Mouse (Mus musculus) MEL (cell line): ENCODE results near the gene Srcin1. TPM values are rescaled to one million over a fixed set of nuclear protein-coding genes. Genes with fewer than 3 reads are reported as not detected.

Experiments
- DNase-seq: peaks from one replicate; pipeline ENCODE4 v3.0.0; 2011; ENCODE audit warnings: low read depth, low spot score
- H3K27ac ChIP-seq: 2 replicates; pipeline ENCODE4 v1.5.1; 2012; ENCODE audit warnings: low read depth, mild to moderate bottlenecking, control low read depth, low read length, moderate library complexity; ENCODE audit not compliant: control insufficient read depth
- H3K27me3 ChIP-seq, 2 experiments: fragments of 150-350 bp in 1 of 2; sonication (generic) in 1 of 2; 2 replicates each; pipeline ENCODE4 v1.6.1; 2012; ENCODE audit warnings: low read length in 2 of 2, mild to moderate bottlenecking in 2 of 2, improper control_type of control experiment in 1 of 2, moderate library complexity in 1 of 2; ENCODE audit not compliant: insufficient read depth in 2 of 2, control insufficient read depth in 1 of 2
- H3K36me3 ChIP-seq, 2 experiments: 2 replicates each; pipeline ENCODE4 v1.6.1; 2012 to 2014; ENCODE audit warnings: low read length in 2 of 2, improper control_type of control experiment in 1 of 2, inconsistent platforms in 1 of 2, mild to moderate bottlenecking in 1 of 2; ENCODE audit not compliant: insufficient read depth in 2 of 2, control insufficient read depth in 1 of 2
- H3K4me1 ChIP-seq, 2 experiments: fragments of 150-350 bp in 1 of 2; sonication (generic) in 1 of 2; 2 replicates each; pipeline ENCODE4 v1.6.1; 2012; ENCODE audit warnings: low read length in 2 of 2, improper control_type of control experiment in 1 of 2, mild to moderate bottlenecking in 1 of 2; ENCODE audit not compliant: insufficient read depth in 2 of 2, control insufficient read depth in 1 of 2
- H3K4me3 ChIP-seq, 2 experiments: fragments of 150-350 bp in 1 of 2; sonication (generic) in 1 of 2; 2 replicates each; pipeline ENCODE4 v1.5.1; 2012; ENCODE audit warnings: low read depth in 2 of 2, low read length in 2 of 2, mild to moderate bottlenecking in 2 of 2, moderate library complexity in 2 of 2, control low read depth in 1 of 2, improper control_type of control experiment in 1 of 2; ENCODE audit not compliant: control insufficient read depth in 1 of 2, insufficient read depth in 1 of 2
- H3K79me2 ChIP-seq: 2 replicates; pipeline ENCODE4 v1.6.1; 2012; ENCODE audit warnings: mild to moderate bottlenecking, low read length, moderate library complexity; ENCODE audit not compliant: control insufficient read depth, poor library complexity, insufficient read depth
- H3K9ac ChIP-seq: 2 replicates; pipeline ENCODE4 v1.6.1; 2012; ENCODE audit warnings: low read depth, mild to moderate bottlenecking, control low read depth, low read length, moderate library complexity; ENCODE audit not compliant: control insufficient read depth, poor library complexity, severe bottlenecking
- H3K9me3 ChIP-seq: fragments of 150-350 bp; sonication (generic); replicated peaks from 2 replicates; pipeline ENCODE4 v1.6.1; 2012; ENCODE audit warnings: mild to moderate bottlenecking, low read length, improper control_type of control experiment, moderate library complexity; ENCODE audit not compliant: insufficient read depth
- CHD2 ChIP-seq: IDR thresholded peaks from 2 replicates; pipeline ENCODE4 v1.6.1; 2011; ENCODE audit warnings: low read length, improper control_type of control experiment
- E2F4 ChIP-seq: IDR thresholded peaks from 2 replicates; pipeline ENCODE4 v1.6.1; 2011; ENCODE audit warnings: low read depth, low read length, improper control_type of control experiment, borderline replicate concordance
- ETS1 ChIP-seq: IDR thresholded peaks from 2 replicates; pipeline ENCODE4 v1.6.1; 2012; ENCODE audit warnings: low read depth, mild to moderate bottlenecking, inconsistent platforms, low read length, improper control_type of control experiment, moderate library complexity
- GABPA ChIP-seq: IDR thresholded peaks from 2 replicates; pipeline ENCODE4 v1.6.1; 2012; ENCODE audit warnings: low read depth, mild to moderate bottlenecking, inconsistent platforms, low read length, improper control_type of control experiment, moderate library complexity
- GATA1 ChIP-seq: IDR thresholded peaks from 2 replicates; pipeline ENCODE4 v1.6.1; 2011; ENCODE audit warnings: low read depth, low read length, improper control_type of control experiment
- HCFC1 ChIP-seq: IDR thresholded peaks from 2 replicates; pipeline ENCODE4 v1.6.1; 2012; ENCODE audit warnings: low read depth, mild to moderate bottlenecking, inconsistent platforms, low read length, improper control_type of control experiment, moderate library complexity
- JUND ChIP-seq: IDR thresholded peaks from 2 replicates; pipeline ENCODE4 v1.6.1; 2011; ENCODE audit warnings: low read depth, mild to moderate bottlenecking, improper control_type of control experiment, low read length
- MAZ ChIP-seq: IDR thresholded peaks from 2 replicates; pipeline ENCODE4 v1.6.1; 2012; ENCODE audit warnings: low read depth, mild to moderate bottlenecking, inconsistent platforms, low read length, improper control_type of control experiment
- MEF2A ChIP-seq: IDR thresholded peaks from 2 replicates; pipeline ENCODE4 v1.6.1; 2014; ENCODE audit warnings: low read depth, mild to moderate bottlenecking, inconsistent platforms, low read length, improper control_type of control experiment; ENCODE audit not compliant: poor library complexity, insufficient replicate concordance, severe bottlenecking; ENCODE audit errors: extremely low read depth
- NRF1 ChIP-seq: IDR thresholded peaks from 2 replicates; pipeline ENCODE4 v1.6.1; 2014; ENCODE audit warnings: low read depth, mild to moderate bottlenecking, inconsistent platforms, low read length, improper control_type of control experiment, moderate library complexity; ENCODE audit not compliant: poor library complexity, insufficient read depth, severe bottlenecking
- POLR2A ChIP-seq, 2 experiments: IDR thresholded peaks; 2 replicates each; pipeline ENCODE4 v1.6.1; 2011 to 2012; ENCODE audit warnings: low read length in 2 of 2, mild to moderate bottlenecking in 2 of 2, control low read depth in 1 of 2, improper control_type of control experiment in 1 of 2, low read depth in 1 of 2, moderate library complexity in 1 of 2; ENCODE audit not compliant: control insufficient read depth in 1 of 2, insufficient read depth in 1 of 2, poor library complexity in 1 of 2
- POLR2AphosphoS2 ChIP-seq: IDR thresholded peaks from 2 replicates; pipeline ENCODE4 v1.6.1; 2011; ENCODE audit warnings: low read length, improper control_type of control experiment
- RCOR1 ChIP-seq: IDR thresholded peaks from 2 replicates; pipeline ENCODE4 v1.6.1; 2012; ENCODE audit warnings: low read depth, mild to moderate bottlenecking, inconsistent platforms, low read length, improper control_type of control experiment
- SIN3A ChIP-seq: IDR thresholded peaks from 2 replicates; pipeline ENCODE4 v1.6.1; 2012; ENCODE audit warnings: low read length, improper control_type of control experiment, inconsistent platforms
- TAL1 ChIP-seq: IDR thresholded peaks from 2 replicates; pipeline ENCODE4 v1.6.1; 2012; ENCODE audit warnings: mild to moderate bottlenecking, inconsistent platforms, low read length, moderate library complexity, mixed read lengths
- USF1 ChIP-seq: IDR thresholded peaks from 2 replicates; pipeline ENCODE4 v1.6.1; 2014; ENCODE audit warnings: low read depth, mild to moderate bottlenecking, inconsistent platforms, low read length, improper control_type of control experiment, moderate library complexity
- ZKSCAN1 ChIP-seq: IDR thresholded peaks from 2 replicates; pipeline ENCODE4 v1.6.1; 2012; ENCODE audit warnings: low read depth, mild to moderate bottlenecking, inconsistent platforms, low read length, improper control_type of control experiment, moderate library complexity
- ZNF384 ChIP-seq: IDR thresholded peaks from 2 replicates; pipeline ENCODE4 v1.6.1; 2012; ENCODE audit warnings: low read depth, mild to moderate bottlenecking, inconsistent platforms, low read length, improper control_type of control experiment
- polyA plus RNA-seq, 2 experiments: library from polyadenylated mRNA; stranded (reverse) in 1 of 2; unstranded in 1 of 2; fragments of >175 nt in 1 of 2; fragments of >200 nt in 1 of 2; gene quantifications; 2 replicates each; pipeline versions ENCODE4 v1.2.1 to v1.2.4; 2012; ENCODE audit warnings: low replicate concordance in 2 of 2, low read depth in 1 of 2; ENCODE audit not compliant: insufficient read length in 2 of 2, insufficient read depth in 1 of 2, missing spikeins in 1 of 2
- total RNA-seq: library from RNA; depleted of rRNA; stranded (reverse); fragments of 300-350 nt; gene quantifications from 2 replicates; pipeline ENCODE4 v1.2.3, GENCODE M21; 2012

The Srcin1 gene
- total and polyA plus RNA-seq, 3 experiments: 0.04 to 0.10 TPM; not detected in 1

DNA sequence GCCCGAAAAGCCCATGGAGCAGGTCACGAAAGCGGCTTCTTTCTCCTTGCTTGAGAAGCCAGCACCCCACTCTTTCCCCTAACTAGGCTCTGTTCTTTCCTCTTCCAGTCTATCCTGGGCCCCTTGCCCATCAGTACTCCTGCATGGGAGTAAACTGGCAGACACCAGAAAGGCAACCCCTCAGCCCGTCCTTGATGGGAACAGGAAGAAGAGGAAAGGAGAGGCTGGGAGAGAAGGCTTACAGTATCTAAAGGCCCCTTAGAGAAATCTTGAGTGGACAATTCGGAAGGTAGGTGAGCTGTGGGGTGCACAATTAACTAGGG is 40.7 kb downstream of the Srcin1 start:
- Histone ChIP-seq H3K4me3 (no peak overlapping the region), H3K79me2 (no peaks in the 10 kb centered on the region), H3K27ac (no peak overlapping the region), H3K27me3 (peaks cover 0 to 1% of the 10 kb centered on the region in 2 experiments; a peak in 2 of 4 replicates), H3K4me1 (peaks cover 4 to 11% of the 10 kb centered on the region in 2 experiments), H3K9me3 (no peaks in the 10 kb centered on the region), H3K9ac (no peak overlapping the region), H3K36me3 (peaks cover 0 to 1% of the 10 kb centered on the region in 2 experiments; a peak in 2 of 4 replicates)
- no peak for DNase-seq
- TF ChIP-seq TAL1 (no peak), ETS1 (no peak), MEF2A (no peak), NRF1 (no peak), ZKSCAN1 (no peak), GATA1 (no peak)

DNA sequence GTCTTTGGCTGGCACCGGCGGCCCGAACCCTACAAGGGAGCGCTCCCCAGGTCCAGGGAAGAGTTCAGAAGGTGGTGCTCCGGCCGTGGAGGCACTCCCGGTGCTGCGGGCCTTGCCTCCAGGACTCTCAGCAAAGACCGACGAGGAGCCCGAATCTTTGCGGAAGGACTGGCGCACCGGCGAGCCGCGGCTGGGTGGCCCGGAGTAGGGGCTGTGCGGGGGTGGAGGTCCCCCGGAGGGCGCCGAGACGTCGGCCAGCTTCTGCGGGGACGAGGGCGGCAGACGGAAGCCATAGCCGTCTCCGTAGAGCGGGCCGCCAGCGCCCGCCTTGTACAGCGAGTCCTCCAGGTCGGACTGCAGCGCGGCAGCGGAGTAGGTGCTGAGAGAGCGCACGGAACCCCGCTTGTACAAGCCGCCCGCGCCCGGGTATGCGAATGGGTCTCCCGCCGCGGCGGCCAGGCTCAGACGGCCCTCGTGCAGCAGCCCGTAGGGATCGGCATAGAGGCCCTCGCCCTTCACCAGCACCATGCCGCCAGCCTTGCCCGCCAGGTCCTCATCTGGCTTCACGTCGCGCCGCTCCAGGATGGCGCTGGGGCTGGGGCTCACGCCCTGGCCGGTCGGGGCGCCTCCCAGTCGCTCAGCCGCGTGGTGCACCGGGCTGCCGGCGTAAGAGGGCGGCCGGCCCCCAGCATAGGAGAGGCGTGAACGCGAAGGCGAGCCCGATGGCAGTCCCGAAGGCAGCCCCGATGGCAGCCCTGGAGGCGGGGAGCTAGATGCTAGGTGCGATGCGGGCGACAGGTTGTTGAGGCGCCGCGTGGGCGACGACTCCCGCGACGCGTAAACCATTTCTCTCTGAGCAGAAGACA is 41.3 kb downstream of the Srcin1 start:
- Histone ChIP-seq H3K4me3 (no peak overlapping the region), H3K9me3 (no peaks in the 10 kb centered on the region), H3K27ac (no peak overlapping the region), H3K36me3 (no peaks in the 10 kb centered on the region), H3K9ac (no peak overlapping the region), H3K79me2 (no peaks in the 10 kb centered on the region), H3K4me1 (peaks cover 4 to 11% of the 10 kb centered on the region in 2 experiments), H3K27me3 (peaks cover 0 to 1% of the 10 kb centered on the region in 2 experiments; a peak in 2 of 4 replicates)
- no peak for DNase-seq
- TF ChIP-seq RCOR1: no peak
- no peak for TF ChIP-seq USF1
- no peak for TF ChIP-seq E2F4
- no peak for TF ChIP-seq ZNF384

DNA sequence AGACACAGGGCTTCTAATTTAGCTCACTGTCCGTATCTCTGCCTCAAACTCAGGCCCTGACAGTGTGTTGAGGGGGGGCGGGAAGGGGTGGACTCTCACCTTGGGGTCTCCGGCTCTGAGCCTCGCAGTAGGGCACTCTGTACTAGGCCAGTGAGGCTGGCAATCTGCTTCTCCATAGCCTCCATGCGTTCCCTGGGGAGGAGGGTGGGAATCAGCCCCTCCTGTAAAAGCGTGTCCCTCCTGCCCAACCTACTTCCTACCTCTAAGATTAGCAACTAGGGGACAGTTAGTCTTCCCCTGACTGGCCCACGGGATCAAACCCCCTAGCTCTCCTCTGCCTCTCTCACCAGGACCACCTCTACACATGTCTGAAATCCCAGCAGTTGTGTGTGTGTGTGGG is 42.3 kb downstream of the Srcin1 start:
- Histone ChIP-seq H3K27me3 (peaks cover 0 to 1% of the 10 kb centered on the region in 2 experiments; a peak in 2 of 4 replicates), H3K4me3 (no peak overlapping the region), H3K36me3 (no peaks in the 10 kb centered on the region), H3K27ac (no peak overlapping the region), H3K4me1 (peaks cover 4 to 11% of the 10 kb centered on the region in 2 experiments), H3K9me3 (no peaks in the 10 kb centered on the region), H3K79me2 (no peaks in the 10 kb centered on the region), H3K9ac (no peak overlapping the region)
- no peak for DNase-seq
- TF ChIP-seq POLR2AphosphoS2: no peak
- no peak for TF ChIP-seq HCFC1
- TF ChIP-seq POLR2A (IDR thresholded peaks at IDR 0.05; ENCODE audit: control insufficient read depth in 1 of 2, insufficient read depth in 1 of 2, low read depth in 1 of 2, low read length in 2 of 2, poor library complexity in 1 of 2): no peak
- TF ChIP-seq SIN3A: no peak
- TF ChIP-seq GABPA: no peak
- no peak for TF ChIP-seq CHD2
- no peak for TF ChIP-seq JUND
- no peak for TF ChIP-seq GATA1
- TF ChIP-seq MAZ: no peak
